Mouse (Mus musculus): ENCODE results near the gene Prkce.

Gene Prkce

GRCm38 (mm10) chr17:86404795-86405501, 237.4 kb downstream of the Prkce start:
- in situ Hi-C loops (cut with MseI, MboI), result no loop called here

GRCm38 (mm10) chr17:86405644-86406043, 238.1 kb downstream of the Prkce start:
- in situ Hi-C loops (cut with MseI, MboI), result no loop called here

- in situ Hi-C loops (cut with MseI, MboI), result no loop called here
These were observed 240.5 kb downstream of the Prkce start for GRCm38 (mm10) chr17:86407921-86408613.

- in situ Hi-C loops (cut with MseI, MboI), result no loop called here
These were observed 241.0 kb downstream of the Prkce start for GRCm38 (mm10) chr17:86408614-86409006.

- in situ Hi-C loops (cut with MseI, MboI), result no loop called here
These were observed 241.9 kb downstream of the Prkce start for GRCm38 (mm10) chr17:86409485-86409884.

GRCm38 (mm10) chr17:86410496-86410895, 242.9 kb downstream of the Prkce start:
- in situ Hi-C loops (cut with MseI, MboI), result no loop called here

GRCm38 (mm10) chr17:86412141-86412540, 244.6 kb downstream of the Prkce start:
- in situ Hi-C loops (cut with MseI, MboI), result no loop called here

- in situ Hi-C loops (cut with MseI, MboI), result no loop called here
These were observed 247.0 kb downstream of the Prkce start for GRCm38 (mm10) chr17:86414608-86415007.

- in situ Hi-C loops (cut with MseI, MboI), result no loop called here
These were observed 248.4 kb downstream of the Prkce start for GRCm38 (mm10) chr17:86415989-86416388.

GRCm38 (mm10) chr17:86418334-86418733, 250.7 kb downstream of the Prkce start:
- in situ Hi-C loops (cut with MseI, MboI), result no loop called here

- in situ Hi-C loops (cut with MseI, MboI), result no loop called here
These were observed 251.6 kb downstream of the Prkce start for GRCm38 (mm10) chr17:86419199-86419598.

GRCm38 (mm10) chr17:86420646-86421338, 253.2 kb downstream of the Prkce start:
- in situ Hi-C loops (cut with MseI, MboI), result no loop called here

GRCm38 (mm10) chr17:86422023-86422422, 254.4 kb downstream of the Prkce start:
- in situ Hi-C loops (cut with MseI, MboI), result no loop called here

GRCm38 (mm10) chr17:86429877-86430276, 262.3 kb downstream of the Prkce start:
- in situ Hi-C loops (cut with MseI, MboI), result no loop called here

- in situ Hi-C loops (cut with MseI, MboI), result no loop called here
These were observed 265.5 kb downstream of the Prkce start for GRCm38 (mm10) chr17:86433117-86433516.

- in situ Hi-C loops (cut with MseI, MboI), result no loop called here
These were observed 266.2 kb downstream of the Prkce start for GRCm38 (mm10) chr17:86433813-86434212.

GRCm38 (mm10) chr17:86434781-86435180, 267.2 kb downstream of the Prkce start:
- in situ Hi-C loops (cut with MseI, MboI), result no loop called here

- in situ Hi-C loops (cut with MseI, MboI), result no loop called here
These were observed 268.0 kb downstream of the Prkce start for GRCm38 (mm10) chr17:86435570-86435969.

GRCm38 (mm10) chr17:86435984-86436383, 268.4 kb downstream of the Prkce start:
- in situ Hi-C loops (cut with MseI, MboI), result no loop called here

GRCm38 (mm10) chr17:86436583-86437370, 269.2 kb downstream of the Prkce start:
- in situ Hi-C loops (cut with MseI, MboI), result no loop called here

- in situ Hi-C loops (cut with MseI, MboI), result no loop called here
These were observed 270.1 kb downstream of the Prkce start for GRCm38 (mm10) chr17:86437516-86438277.
